Mouse (Mus musculus): ENCODE results near the gene Slc16a9. TPM values are rescaled to one million over a fixed set of nuclear protein-coding genes. Genes with fewer than 3 reads are reported as not detected.

Gene Slc16a9
- total RNA-seq, 2 experiments from 2014 or later, result 4.4 to 5.0 TPM

GRCm38 (mm10) chr10:70288406-70289327 is 43.8 kb downstream of the Slc16a9 start:
- DNase-seq (ENCODE audit: extremely low spot score in 1 of 2, low spot score in 2 of 2), result no peak
- intact Hi-C loops (cut with DNase I), result no loop called here

GRCm38 (mm10) chr10:70292014-70292413 is 47.1 kb downstream of the Slc16a9 start:
- intact Hi-C loops (cut with DNase I), result loop anchor here (5.0 to 10.0 kb wide), 3 partner anchors 95 to 307 kb away; no protein-coding TSS in a partner anchor
- DNase-seq (ENCODE audit: extremely low spot score in 1 of 2, low spot score in 2 of 2), result no peak

- DNase-seq (ENCODE audit: extremely low spot score in 1 of 2, low spot score in 2 of 2), result no peak
- intact Hi-C loops (cut with DNase I), result loop anchor here (5.0 to 10.0 kb wide), 3 partner anchors 97 to 309 kb away; no protein-coding TSS in a partner anchor
These were observed 49.2 kb downstream of the Slc16a9 start for GRCm38 (mm10) chr10:70294094-70294493.

- intact Hi-C loops (cut with DNase I), result loop anchor here (5.0 to 10.0 kb wide), 5 partner anchors 119 to 844 kb away; no protein-coding TSS in a partner anchor
- peak; percentile 73 to 80 for DNase-seq (ENCODE audit: extremely low spot score in 1 of 2, low spot score in 2 of 2)
These were observed 51.8 kb downstream of the Slc16a9 start for GRCm38 (mm10) chr10:70296531-70297366.

- intact Hi-C loops (cut with DNase I), result loop anchor here (5.0 to 10.0 kb wide), 5 partner anchors 122 to 847 kb away; no protein-coding TSS in a partner anchor
- no peak for DNase-seq (ENCODE audit: extremely low spot score in 1 of 2, low spot score in 2 of 2)
These were observed 54.2 kb downstream of the Slc16a9 start for GRCm38 (mm10) chr10:70299118-70299517.

GRCm38 (mm10) chr10:70299653-70300052 is 54.8 kb downstream of the Slc16a9 start:
- no peak for DNase-seq (ENCODE audit: extremely low spot score in 1 of 2, low spot score in 2 of 2)
- intact Hi-C loops (cut with DNase I), result loop anchor here (5.0 to 10.0 kb wide), 5 partner anchors 122 to 847 kb away; no protein-coding TSS in a partner anchor

- no peak for DNase-seq (ENCODE audit: extremely low spot score in 1 of 2, low spot score in 2 of 2)
- intact Hi-C loops (cut with DNase I), result no loop called here
These were observed 56.3 kb downstream of the Slc16a9 start for GRCm38 (mm10) chr10:70301190-70301589.

- no peak for DNase-seq (ENCODE audit: extremely low spot score in 1 of 2, low spot score in 2 of 2)
- intact Hi-C loops (cut with DNase I), result no loop called here
These were observed 58.3 kb downstream of the Slc16a9 start for GRCm38 (mm10) chr10:70303203-70303602.

- intact Hi-C loops (cut with DNase I), result no loop called here
These were observed 60.8 kb downstream of the Slc16a9 start for GRCm38 (mm10) chr10:70305683-70306082.

GRCm38 (mm10) chr10:70309416-70309815 is 64.5 kb downstream of the Slc16a9 start:
- intact Hi-C loops (cut with DNase I), result no loop called here
- DNase-seq (ENCODE audit: extremely low spot score in 1 of 2, low spot score in 2 of 2), result no peak

More at GRCm38 (mm10) chr10:70305683-70306082, 60.8 kb downstream of the Slc16a9 start:
- no peak for DNase-seq (ENCODE audit: extremely low spot score in 1 of 2, low spot score in 2 of 2)

GRCm38 (mm10) chr10:70310646-70311045 is 65.7 kb downstream of the Slc16a9 start:
- DNase-seq (ENCODE audit: extremely low spot score in 1 of 2, low spot score in 2 of 2), result no peak
- intact Hi-C loops (cut with DNase I), result no loop called here

- intact Hi-C loops (cut with DNase I), result loop anchor here (5.0 kb wide), 4 partner anchors 226 to 646 kb away; no protein-coding TSS in a partner anchor
- no peak for DNase-seq (ENCODE audit: extremely low spot score in 1 of 2, low spot score in 2 of 2)
These were observed 71.0 kb downstream of the Slc16a9 start for GRCm38 (mm10) chr10:70315895-70316294.

GRCm38 (mm10) chr10:70316856-70317255 is 72.0 kb downstream of the Slc16a9 start:
- no peak for DNase-seq (ENCODE audit: extremely low spot score in 1 of 2, low spot score in 2 of 2)
- intact Hi-C loops (cut with DNase I), result loop anchor here (5.0 kb wide), 4 partner anchors 225 to 645 kb away; no protein-coding TSS in a partner anchor

- no peak for DNase-seq (ENCODE audit: extremely low spot score in 1 of 2, low spot score in 2 of 2)
- intact Hi-C loops (cut with DNase I), result loop anchor here (5.0 kb wide), 4 partner anchors 225 to 645 kb away; no protein-coding TSS in a partner anchor
These were observed 72.6 kb downstream of the Slc16a9 start for GRCm38 (mm10) chr10:70317394-70317965.

- intact Hi-C loops (cut with DNase I), result loop anchor here (5.0 kb wide), 4 partner anchors 224 to 644 kb away; no protein-coding TSS in a partner anchor
- DNase-seq (ENCODE audit: extremely low spot score in 1 of 2, low spot score in 2 of 2), result peak; percentile 35 to 86
These were observed 73.7 kb downstream of the Slc16a9 start for GRCm38 (mm10) chr10:70318630-70319029.

GRCm38 (mm10) chr10:70325518-70325917 is 80.6 kb downstream of the Slc16a9 start:
- DNase-seq (ENCODE audit: extremely low spot score in 1 of 2, low spot score in 2 of 2), result peak in 1 of 2 experiments; percentile 50
- intact Hi-C loops (cut with DNase I), result no loop called here

GRCm38 (mm10) chr10:70327331-70327730 is 82.4 kb downstream of the Slc16a9 start:
- intact Hi-C loops (cut with DNase I), result no loop called here
- no peak for DNase-seq (ENCODE audit: extremely low spot score in 1 of 2, low spot score in 2 of 2)

GRCm38 (mm10) chr10:70328139-70328538 is 83.2 kb downstream of the Slc16a9 start:
- DNase-seq (ENCODE audit: extremely low spot score in 1 of 2, low spot score in 2 of 2), result no peak
- intact Hi-C loops (cut with DNase I), result no loop called here

Data from left cerebral cortex, postnatal 10 days (tissue).